Mouse (Mus musculus) kidney, adult 2 months (tissue): ENCODE measurements around the gene Cstb.

Experiments used
- CTCF ChIP-seq: fragments of 200-500 bp; conservative IDR thresholded peaks from 2 replicates; pipeline ENCODE4 v1.5.1; 2011; ENCODE audit warnings: low read depth, mild to moderate bottlenecking, control low read depth, low read length, moderate library complexity, mixed read lengths; ENCODE audit not compliant: insufficient read depth, insufficient read length
- POLR2A ChIP-seq: fragments of 200-500 bp; IDR thresholded peaks from one replicate; pipeline ENCODE4 v1.6.1; 2011; ENCODE audit warnings: low read depth, low read length, control low read depth

GRCm38 (mm10) chr10:78457495-78458347 lies 32.3 kb downstream of the Cstb start:
- no peak for TF ChIP-seq CTCF
- TF ChIP-seq POLR2A = no peak
